8 mouse cellular contexts compared by ENCODE assay signal in the genomic region with DNA sequence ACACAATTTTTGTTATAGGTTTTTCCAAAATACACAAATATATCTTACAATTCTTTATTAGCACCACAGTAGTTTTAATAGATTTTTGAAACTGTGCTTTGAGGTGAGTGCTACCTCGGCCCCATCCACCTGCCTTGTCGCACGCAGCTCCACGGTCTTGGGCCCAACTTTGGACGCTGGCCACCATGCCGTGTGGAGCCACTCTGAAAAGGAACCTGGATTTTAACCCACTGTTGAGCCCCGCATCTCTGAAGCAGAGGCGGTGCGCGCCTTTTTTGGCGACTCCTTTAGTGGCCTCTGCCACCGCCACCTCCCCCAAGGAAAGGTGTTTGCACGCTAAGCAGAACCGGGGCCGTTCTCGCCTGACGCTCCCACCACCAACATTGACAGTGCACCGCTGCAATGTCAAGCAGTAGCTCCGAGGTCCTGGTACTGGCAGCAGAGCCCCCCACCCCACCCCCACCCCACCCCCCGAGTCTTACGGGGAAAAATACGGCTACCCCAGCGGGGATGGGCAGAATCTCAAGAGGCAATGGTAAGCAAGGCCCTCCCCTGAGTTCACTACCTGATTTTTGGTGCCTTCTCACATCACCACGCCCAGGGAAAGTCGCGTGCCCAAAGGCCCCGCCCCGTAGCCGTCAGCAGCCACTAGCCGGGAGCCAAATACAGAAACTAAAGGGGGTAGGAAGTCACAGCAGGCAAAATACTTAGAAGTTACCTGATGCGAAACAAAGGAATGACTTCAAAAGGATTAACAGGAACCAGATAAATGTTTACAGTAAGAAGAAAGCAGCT. TPM values are rescaled to one million over a fixed set of nuclear protein-coding genes. Genes with fewer than 3 reads are reported as not detected.
DNase-seq lines count a peak whose midpoint lies in the region; ATAC-seq and TF ChIP-seq lines count a peak whose summit lies in the region.

No protein-coding gene starts in this region.

- H3K27ac ChIP-seq in heart, embryonic 12.5 days (ENCODE audit: poor library complexity, severe bottlenecking): no peak overlapping the region
- H3K27ac ChIP-seq in embryonic facial prominence, embryonic 10.5 days (replicated peaks): no peak overlapping the region; the same call in 1 of the 2 replicates
- H3K27ac ChIP-seq in hindbrain, embryonic 16.5 days (ENCODE audit: low read depth, low read length): no peak overlapping the region
- H3K27ac ChIP-seq in lung, embryonic 14.5 days (ENCODE audit: low read depth): no peak overlapping the region
- no peak overlapping the region for H3K27ac ChIP-seq in neural tube, embryonic 14.5 days (ENCODE audit: low read depth, low read length)

- no peaks in the 10 kb centered on the region for H3K27me3 ChIP-seq in heart, embryonic 12.5 days (replicated peaks)
- H3K27me3 ChIP-seq in embryonic facial prominence, embryonic 10.5 days (replicated peaks; ENCODE audit: low read depth, poor library complexity, severe bottlenecking): no peaks in the 10 kb centered on the region
- H3K27me3 ChIP-seq in hindbrain, embryonic 16.5 days (replicated peaks; ENCODE audit: control insufficient read depth, insufficient read depth, low read length): no peaks in the 10 kb centered on the region
- no peaks in the 10 kb centered on the region for H3K27me3 ChIP-seq in lung, embryonic 14.5 days (ENCODE audit: insufficient read depth, low read length)
- no peaks in the 10 kb centered on the region for H3K27me3 ChIP-seq in neural tube, embryonic 14.5 days (ENCODE audit: control insufficient read depth, insufficient read depth, low read length)

- no peak for TF ChIP-seq CTCF in lung, embryonic 14.5 days (IDR thresholded peaks at IDR 0.05; ENCODE audit: low read depth)

- peak overlapping the region; percentile 74 for H3K9ac ChIP-seq in heart, embryonic 12.5 days
- peak overlapping the region; percentile 60 for H3K9ac ChIP-seq in hindbrain, embryonic 16.5 days (ENCODE audit: low read depth, low read length)
- H3K9ac ChIP-seq in lung, embryonic 14.5 days: peak overlapping the region; percentile 30
- H3K9ac ChIP-seq in neural tube, embryonic 14.5 days (replicated peaks; ENCODE audit: low read depth, low read length): peak overlapping the region; percentile 41; the same call in 1 of the 2 replicates

- H3K36me3 ChIP-seq in heart, embryonic 12.5 days: no peaks in the 10 kb centered on the region
- no peaks in the 10 kb centered on the region for H3K36me3 ChIP-seq in embryonic facial prominence, embryonic 10.5 days (replicated peaks)
- no peaks in the 10 kb centered on the region for H3K36me3 ChIP-seq in hindbrain, embryonic 16.5 days (ENCODE audit: control insufficient read depth, insufficient read depth, low read length)
- no peaks in the 10 kb centered on the region for H3K36me3 ChIP-seq in lung, embryonic 14.5 days (ENCODE audit: insufficient read depth)
- H3K36me3 ChIP-seq in neural tube, embryonic 14.5 days (ENCODE audit: control insufficient read depth, insufficient read depth, low read length): no peaks in the 10 kb centered on the region

- DNase-seq in heart, adult 11 months: no peak
- peak; percentile 40 for DNase-seq in embryonic facial prominence, embryonic 10.5 days (ENCODE audit: low spot score)
- DNase-seq in lung, embryonic 14.5 days: peak; percentile 47
- no peak for DNase-seq in layer of hippocampus, adult 8-10 months (ENCODE audit: low spot score in 2 of 2)
- DNase-seq in cerebellum, adult 8-10 months: no peak

- H3K4me3 ChIP-seq in heart, embryonic 12.5 days: peak overlapping the region; percentile 50
- H3K4me3 ChIP-seq in embryonic facial prominence, embryonic 10.5 days: peak overlapping the region; percentile 59
- H3K4me3 ChIP-seq in hindbrain, embryonic 16.5 days (ENCODE audit: low read length): peak overlapping the region; percentile 43
- peak overlapping the region; percentile 39 for H3K4me3 ChIP-seq in lung, embryonic 14.5 days (ENCODE audit: low read depth, low read length)
- peak overlapping the region; percentile 26; the same call in 1 of the 2 replicates for H3K4me3 ChIP-seq in neural tube, embryonic 14.5 days (ENCODE audit: low read depth, low read length)

- 10% methylated on average over 31 of the region's 31 CpGs for WGBS in heart, embryonic 12.5 days
- 9% methylated on average over 31 of the region's 31 CpGs for WGBS in embryonic facial prominence, embryonic 10.5 days
- 18% methylated on average over 31 of the region's 31 CpGs for WGBS in hindbrain, embryonic 16.5 days
- 9% methylated on average over 31 of the region's 31 CpGs for WGBS in lung, embryonic 14.5 days
- WGBS in neural tube, embryonic 14.5 days: 13% methylated on average over 31 of the region's 31 CpGs

- peak overlapping the region; percentile 93 for H3K4me2 ChIP-seq in heart, embryonic 12.5 days
- H3K4me2 ChIP-seq in hindbrain, embryonic 16.5 days (ENCODE audit: low read length): peak overlapping the region; percentile 74
- H3K4me2 ChIP-seq in lung, embryonic 14.5 days: peak overlapping the region; percentile 66
- peak overlapping the region; percentile 54 for H3K4me2 ChIP-seq in neural tube, embryonic 14.5 days (ENCODE audit: low read depth, low read length)

- no peaks in the 10 kb centered on the region for H3K4me1 ChIP-seq in heart, embryonic 12.5 days (replicated peaks)
- peaks cover 5% of the 10 kb centered on the region; the same call in 1 of the 2 replicates for H3K4me1 ChIP-seq in embryonic facial prominence, embryonic 10.5 days
- H3K4me1 ChIP-seq in hindbrain, embryonic 16.5 days (ENCODE audit: control insufficient read depth, insufficient read depth, low read depth, low read length): no peaks in the 10 kb centered on the region
- no peaks in the 10 kb centered on the region for H3K4me1 ChIP-seq in lung, embryonic 14.5 days (ENCODE audit: insufficient read depth)
- no peaks in the 10 kb centered on the region for H3K4me1 ChIP-seq in neural tube, embryonic 14.5 days (ENCODE audit: control insufficient read depth, insufficient read depth, low read length)

- H3K9me3 ChIP-seq in heart, embryonic 12.5 days (replicated peaks): no peaks in the 10 kb centered on the region
- H3K9me3 ChIP-seq in embryonic facial prominence, embryonic 10.5 days: no peaks in the 10 kb centered on the region
- no peaks in the 10 kb centered on the region for H3K9me3 ChIP-seq in hindbrain, embryonic 16.5 days (ENCODE audit: control insufficient read depth, low read length)
- H3K9me3 ChIP-seq in lung, embryonic 14.5 days (ENCODE audit: low read depth, low read length): no peaks in the 10 kb centered on the region
- H3K9me3 ChIP-seq in neural tube, embryonic 14.5 days (ENCODE audit: control insufficient read depth, low read length): no peaks in the 10 kb centered on the region

- peak; percentile 55 for ATAC-seq in heart, embryonic 12.5 days (ENCODE audit: insufficient number of reproducible peaks, low FRiP score)
- ATAC-seq in hindbrain, embryonic 16.5 days: peak; percentile 87
- ATAC-seq in lung, embryonic 14.5 days (ENCODE audit: insufficient read depth): peak; percentile 62
- no peak for ATAC-seq in neural tube, embryonic 14.5 days (ENCODE audit: low read depth)

RNA-seq across cellular contexts. Expression of a gene that starts 13.4 kb away (rescaled TPM):
- polyA plus RNA-seq in heart, embryonic 12.5 days (2016; fragmentation: Nextera tagmentation; extraction: Ambion mirVana): 1.6 and 2.5 TPM in 2 replicates
- polyA plus RNA-seq in embryonic facial prominence, embryonic 10.5 days (2016; fragmentation: Nextera tagmentation; extraction: Ambion mirVana): 1.9 and 2.9 TPM in 2 replicates
- polyA plus RNA-seq in hindbrain, embryonic 16.5 days (2015; fragmentation: Nextera tagmentation; extraction: Ambion mirVana): 4.5 and 5.7 TPM in 2 replicates
- 2.5 and 3.3 TPM in 2 replicates for polyA plus RNA-seq in lung, embryonic 14.5 days (2014; fragmentation: Nextera tagmentation; extraction: Ambion mirVana)
- 5.6 and 6.8 TPM in 2 replicates for polyA plus RNA-seq in neural tube, embryonic 14.5 days (2014; fragmentation: Nextera tagmentation; extraction: Ambion mirVana)
- 1 to 10 TPM; 1.6 to 2.6 (median 2.0) TPM for total RNA-seq in layer of hippocampus, adult 8-10 months (2022)

RNA-seq across cellular contexts. Expression of a gene that starts 52.9 kb away (rescaled TPM):
- polyA plus RNA-seq in heart, embryonic 12.5 days (2016; fragmentation: Nextera tagmentation; extraction: Ambion mirVana): 3.3 and 3.4 TPM in 2 replicates
- polyA plus RNA-seq in embryonic facial prominence, embryonic 10.5 days (2016; fragmentation: Nextera tagmentation; extraction: Ambion mirVana): 3.2 and 4.1 TPM in 2 replicates
- polyA plus RNA-seq in hindbrain, embryonic 16.5 days (2015; fragmentation: Nextera tagmentation; extraction: Ambion mirVana): 5.8 and 6.0 TPM in 2 replicates
- polyA plus RNA-seq in lung, embryonic 14.5 days (2014; fragmentation: Nextera tagmentation; extraction: Ambion mirVana): 4.3 and 4.9 TPM in 2 replicates
- polyA plus RNA-seq in neural tube, embryonic 14.5 days (2014; fragmentation: Nextera tagmentation; extraction: Ambion mirVana): 5.2 and 7.6 TPM in 2 replicates
- total RNA-seq in layer of hippocampus, adult 8-10 months (2022): 1 to 10 TPM in 1 of 4 experiments, under 1 TPM in 3; 0.84 to 1.6 (median 0.87) TPM

RNA-seq across cellular contexts. Expression of a gene that starts 58.5 kb away (rescaled TPM):
- polyA plus RNA-seq in heart, embryonic 12.5 days (2016; fragmentation: Nextera tagmentation; extraction: Ambion mirVana): not detected in 2 replicates
- not detected in 2 replicates for polyA plus RNA-seq in embryonic facial prominence, embryonic 10.5 days (2016; fragmentation: Nextera tagmentation; extraction: Ambion mirVana)
- polyA plus RNA-seq in hindbrain, embryonic 16.5 days (2015; fragmentation: Nextera tagmentation; extraction: Ambion mirVana): not detected in 2 replicates
- polyA plus RNA-seq in lung, embryonic 14.5 days (2014; fragmentation: Nextera tagmentation; extraction: Ambion mirVana): not detected in 2 replicates
- not detected in 2 replicates for polyA plus RNA-seq in neural tube, embryonic 14.5 days (2014; fragmentation: Nextera tagmentation; extraction: Ambion mirVana)
- total RNA-seq in layer of hippocampus, adult 8-10 months (2022): not detected

Comparison
In these comparisons a context has a peak if more than half of its experiments do, and no peak if none do; other contexts are left out.
1. DNase-seq: peak in embryonic facial prominence, embryonic 10.5 days (single experiment) and lung, embryonic 14.5 days (single experiment); none in heart, adult 11 months (single experiment), layer of hippocampus, adult 8-10 months (0 of 2) and cerebellum, adult 8-10 months (single experiment).
2. Peak in every context shown above with its lines, with median percentiles within 50 percentile points of each other: H3K4me2 ChIP-seq, H3K4me3 ChIP-seq and H3K9ac ChIP-seq.